Mouse (Mus musculus) inflammation-experienced regulatory T-cells (primary cell): ENCODE data around the gene Gm11116. TPM values are rescaled to one million over a fixed set of nuclear protein-coding genes. Genes with fewer than 3 reads are reported as not detected.

Experiments used
- polyA plus RNA-seq, 2 experiments: library from polyadenylated mRNA; unstranded; fragments of 100-300 nt; shearing (Covaris generic); gene quantifications; one replicate each; pipeline ENCODE4 v1.2.1; 2017

Gm11116 gene
- not detected for polyA plus RNA-seq

DNA sequence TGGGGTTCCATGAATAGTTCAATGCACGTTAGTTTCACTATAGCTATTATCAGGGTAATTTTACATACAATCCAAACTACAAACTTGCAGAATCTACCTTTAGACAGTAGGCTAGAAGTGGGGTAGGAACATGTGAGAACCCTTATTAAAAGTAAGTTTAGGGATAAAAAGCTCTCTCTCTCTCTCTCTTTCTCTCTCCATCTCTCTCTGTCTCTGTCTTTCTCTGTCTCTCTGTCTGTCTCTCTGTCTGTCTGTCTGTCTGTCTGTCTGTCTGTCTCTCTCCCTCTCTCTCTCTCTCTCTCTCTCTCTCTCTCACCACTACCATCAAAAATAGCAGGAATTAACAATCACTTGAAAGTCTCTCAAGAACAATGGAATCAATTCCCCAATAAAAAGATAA lies at the start of gene Gm11116:
Gene Gm11116 (minus strand): TSS at position 101 of the 400 bp plus-strand sequence.

DNA sequence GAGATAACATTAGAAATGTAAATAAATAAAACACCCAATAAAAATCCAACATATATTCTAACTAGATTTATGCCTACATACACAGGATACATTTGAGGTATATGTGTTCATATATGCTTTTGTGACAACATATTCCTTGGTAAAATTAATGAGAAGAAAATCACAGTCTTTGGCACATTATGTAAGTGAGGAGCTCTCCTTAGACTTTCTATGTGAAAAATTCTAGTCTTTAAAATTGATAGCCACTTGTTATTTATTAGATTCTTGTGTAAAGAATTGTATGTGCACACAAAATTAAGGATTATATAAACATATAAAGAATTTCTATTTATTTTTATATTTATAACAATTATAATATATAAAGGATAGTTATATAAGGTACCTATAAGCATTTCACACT lies 42.7 kb upstream of the Gm11116 start, which contains the start of gene Gm11115:
Gene Gm11115 (minus strand): TSS at position 101 of the 400 bp plus-strand sequence.

DNA sequence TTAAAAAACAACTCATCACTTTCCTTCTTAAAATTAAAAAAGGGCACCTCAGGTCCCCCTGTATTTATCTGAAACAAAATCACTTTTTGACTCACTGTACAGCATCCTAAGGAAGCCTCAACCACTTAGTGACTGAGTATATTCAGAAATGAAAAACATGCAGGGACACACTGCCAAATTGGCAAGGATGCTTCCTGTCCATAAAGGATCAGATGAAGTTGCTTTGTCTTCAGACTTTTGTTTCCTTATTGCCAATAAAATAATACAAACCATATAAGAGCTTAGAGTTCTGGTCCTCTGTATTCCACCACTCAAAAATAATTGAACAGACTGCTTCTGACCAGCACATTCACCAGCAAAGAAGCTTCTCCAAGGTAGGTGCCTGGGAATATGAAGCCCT lies 25.1 kb downstream of the Gm11116 start, which contains the start of gene Smr2:
Gene Smr2 (plus strand): TSS at position 301 of the 400 bp plus-strand sequence.

Other genes with a start within 250 kb of the Gm11116 start
- not detected for gene Odam, start 226.5 kb downstream of the Gm11116 start, polyA plus RNA-seq
- under 1 TPM; 0.26 to 0.93 TPM for gene Csn3, start 186.0 kb downstream of the Gm11116 start, polyA plus RNA-seq
- under 1 TPM; 0.14 to 0.23 TPM for gene 2310003L06Rik, start 142.1 kb downstream of the Gm11116 start, polyA plus RNA-seq
- gene Gm28434, start 142.0 kb downstream of the Gm11116 start, polyA plus RNA-seq = under 1 TPM in 1 of 2 experiments, not detected in 1; 0.86 TPM
- not detected for gene Cabs1, start 132.1 kb downstream of the Gm11116 start, polyA plus RNA-seq
- gene Smr3a, start 109.0 kb downstream of the Gm11116 start, polyA plus RNA-seq = over 10,000 TPM in 1 of 2 experiments, under 1 TPM in 1; 0.92 to 10,886 TPM
- not detected for gene Smr2, start 25.0 kb downstream of the Gm11116 start, polyA plus RNA-seq
- not detected for gene Gm11115, start 42.6 kb upstream of the Gm11116 start, polyA plus RNA-seq
- gene Gm7714, start 157.4 kb upstream of the Gm11116 start, polyA plus RNA-seq = not detected
- 1 to 10 TPM in 1 of 2 experiments, not detected in 1; 4.3 TPM for gene Prol1, start 205.8 kb upstream of the Gm11116 start, polyA plus RNA-seq